Mouse (Mus musculus): Measurements from ENCODE around the gene AI837181. TPM values are rescaled to one million over a fixed set of nuclear protein-coding genes. Genes with fewer than 3 reads are reported as not detected.

The AI837181 gene
- polyA plus RNA-seq, 1 experiment from 2014 or later, result 36.7 TPM

GRCm38 (mm10) chr19:5447515-5448353, 22.8 kb downstream of the AI837181 start, which contains the start of gene Fosl1:
TSS of gene Fosl1 (plus strand) at chr19:5447547.
- Histone ChIP-seq H3K9ac (ENCODE audit: low read length) (peak within 1 kb of the TSS; percentile 58), H3K4me2 (ENCODE audit: low read length) (peak within 1 kb of the TSS; percentile 94), H3K4me1 (ENCODE audit: control insufficient read depth, insufficient read depth, low read length) (peaks cover 2% of the 10 kb centered on the region; the same call in 1 of the 2 replicates), H3K9me3 (replicated peaks; ENCODE audit: control insufficient read depth, low read length) (no peaks in the 10 kb centered on the region), H3K4me3 (ENCODE audit: low read depth, low read length) (peak within 1 kb of the TSS; percentile 48), H3K36me3 (ENCODE audit: control insufficient read depth, insufficient read depth, low read length) (no peaks in the 10 kb centered on the region), H3K27ac (ENCODE audit: low read depth, low read length) (no peak within 1 kb of the TSS), H3K27me3 (replicated peaks; ENCODE audit: control insufficient read depth, insufficient read depth, low read length) (peaks cover 34% of the 10 kb centered on the region)
- WGBS, result under 1% methylated on average over 70 of the region's 70 CpGs
- ATAC-seq (peak; percentile 75), DNase-seq (ENCODE audit: low spot score) (peak; percentile 67)

GRCm38 (mm10) chr19:5448354-5449150, 23.6 kb downstream of the AI837181 start:
- Histone ChIP-seq H3K4me2 (ENCODE audit: low read length) (peak overlapping the region; percentile 94), H3K36me3 (ENCODE audit: control insufficient read depth, insufficient read depth, low read length) (no peaks in the 10 kb centered on the region), H3K9me3 (replicated peaks; ENCODE audit: control insufficient read depth, low read length) (no peaks in the 10 kb centered on the region), H3K4me3 (ENCODE audit: low read depth, low read length) (peak overlapping the region; percentile 48; the same call in 1 of the 2 replicates), H3K27me3 (replicated peaks; ENCODE audit: control insufficient read depth, insufficient read depth, low read length) (peaks cover 34% of the 10 kb centered on the region), H3K9ac (ENCODE audit: low read length) (peak overlapping the region; percentile 58; the same call in 1 of the 2 replicates), H3K27ac (ENCODE audit: low read depth, low read length) (no peak overlapping the region), H3K4me1 (ENCODE audit: control insufficient read depth, insufficient read depth, low read length) (peaks cover 2% of the 10 kb centered on the region; the same call in 1 of the 2 replicates)
- DNase-seq (ENCODE audit: low spot score), result no peak
- 6% methylated on average over 36 of the region's 36 CpGs for WGBS
- ATAC-seq, result no peak

DNA sequence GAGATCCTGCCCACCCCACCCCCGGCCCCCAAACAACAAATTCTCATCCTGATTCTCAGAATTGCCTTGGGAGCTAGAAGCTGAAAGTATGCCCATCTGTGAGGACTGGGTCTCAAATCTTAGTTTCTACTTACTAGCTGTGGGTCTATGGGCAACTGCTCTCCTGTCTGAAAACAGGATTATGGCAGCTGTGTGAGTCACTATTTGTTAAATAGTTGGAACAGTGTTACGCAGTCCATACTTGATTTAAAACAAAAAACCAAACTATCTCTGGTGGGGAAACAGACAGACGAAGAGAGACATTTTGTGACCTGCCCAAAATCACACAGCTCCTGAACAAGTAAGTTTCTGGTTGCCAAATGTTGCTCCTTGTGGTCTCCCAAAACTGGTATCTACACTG, 24.7 kb downstream of the AI837181 start:
- H3K27ac ChIP-seq (ENCODE audit: low read depth, low read length), result no peak overlapping the region
- peaks cover 34% of the 10 kb centered on the region for H3K27me3 ChIP-seq (replicated peaks; ENCODE audit: control insufficient read depth, insufficient read depth, low read length)
- peaks cover 2% of the 10 kb centered on the region; the same call in 1 of the 2 replicates for H3K4me1 ChIP-seq (ENCODE audit: control insufficient read depth, insufficient read depth, low read length)
- no peak overlapping the region for H3K9ac ChIP-seq (ENCODE audit: low read length)
- H3K36me3 ChIP-seq (ENCODE audit: control insufficient read depth, insufficient read depth, low read length), result peaks cover 3% of the 10 kb centered on the region; the same call in 1 of the 2 replicates
- ATAC-seq, result no peak
- no peaks in the 10 kb centered on the region for H3K9me3 ChIP-seq (replicated peaks; ENCODE audit: control insufficient read depth, low read length)
- H3K4me2 ChIP-seq (ENCODE audit: low read length), result no peak overlapping the region
- WGBS, result 87% methylated on average over 3 of the region's 3 CpGs
- H3K4me3 ChIP-seq (ENCODE audit: low read depth, low read length), result no peak overlapping the region
- no peak for DNase-seq (ENCODE audit: low spot score)

GRCm38 (mm10) chr19:5451766-5452165, 26.8 kb downstream of the AI837181 start:
- Histone ChIP-seq H3K4me3 (ENCODE audit: low read depth, low read length) (no peak overlapping the region), H3K4me1 (ENCODE audit: control insufficient read depth, insufficient read depth, low read length) (peaks cover 17% of the 10 kb centered on the region), H3K9ac (ENCODE audit: low read length) (no peak overlapping the region), H3K9me3 (replicated peaks; ENCODE audit: control insufficient read depth, low read length) (no peaks in the 10 kb centered on the region), H3K4me2 (ENCODE audit: low read length) (no peak overlapping the region), H3K27ac (ENCODE audit: low read depth, low read length) (no peak overlapping the region), H3K36me3 (ENCODE audit: control insufficient read depth, insufficient read depth, low read length) (peaks cover 3% of the 10 kb centered on the region; the same call in 1 of the 2 replicates), H3K27me3 (replicated peaks; ENCODE audit: control insufficient read depth, insufficient read depth, low read length) (peaks cover 27% of the 10 kb centered on the region)
- ATAC-seq (no peak), DNase-seq (ENCODE audit: low spot score) (no peak)
- 73% methylated on average over 6 of the region's 6 CpGs for WGBS

GRCm38 (mm10) chr19:5455037-5455436, 30.1 kb downstream of the AI837181 start:
- no peak overlapping the region for H3K4me3 ChIP-seq (ENCODE audit: low read depth, low read length)
- H3K9me3 ChIP-seq (replicated peaks; ENCODE audit: control insufficient read depth, low read length), result no peaks in the 10 kb centered on the region
- WGBS, result 86% methylated on average over 12 of the region's 12 CpGs
- ATAC-seq (no peak), DNase-seq (ENCODE audit: low spot score) (no peak)
- peaks cover 3% of the 10 kb centered on the region; the same call in 1 of the 2 replicates for H3K36me3 ChIP-seq (ENCODE audit: control insufficient read depth, insufficient read depth, low read length)
- H3K27me3 ChIP-seq (replicated peaks; ENCODE audit: control insufficient read depth, insufficient read depth, low read length), result no peaks in the 10 kb centered on the region
- no peak overlapping the region for H3K9ac ChIP-seq (ENCODE audit: low read length)
- H3K27ac ChIP-seq (ENCODE audit: low read depth, low read length), result no peak overlapping the region
- peak overlapping the region; percentile 88 for H3K4me2 ChIP-seq (ENCODE audit: low read length)
- H3K4me1 ChIP-seq (ENCODE audit: control insufficient read depth, insufficient read depth, low read length), result peaks cover 23% of the 10 kb centered on the region

DNA sequence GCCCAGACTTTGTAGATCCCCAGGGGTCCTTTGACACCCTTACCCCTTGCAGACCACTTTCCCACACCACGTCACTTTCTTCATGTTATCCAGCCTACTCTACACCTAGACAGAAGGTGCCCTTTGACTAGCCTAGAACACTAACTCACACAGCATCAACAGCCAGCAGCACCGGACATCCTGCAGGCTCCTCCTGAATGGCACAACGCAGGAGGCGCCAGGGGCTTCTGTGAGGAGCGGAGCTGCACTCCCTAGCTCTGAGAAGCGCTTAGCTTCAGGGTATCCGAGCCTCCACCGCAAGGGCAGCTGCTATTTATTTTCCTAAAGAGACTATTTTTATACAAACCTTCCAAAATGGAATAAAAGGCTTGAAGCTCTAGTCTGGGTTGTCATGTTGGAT, 30.6 kb downstream of the AI837181 start:
- ATAC-seq, result no peak
- DNase-seq (ENCODE audit: low spot score), result no peak
- H3K27ac ChIP-seq (ENCODE audit: low read depth, low read length), result no peak overlapping the region
- 67% methylated on average over 8 of the region's 8 CpGs for WGBS
- peaks cover 24% of the 10 kb centered on the region for H3K4me1 ChIP-seq (ENCODE audit: control insufficient read depth, insufficient read depth, low read length)
- H3K9ac ChIP-seq (ENCODE audit: low read length), result peak overlapping the region; percentile 88
- H3K4me3 ChIP-seq (ENCODE audit: low read depth, low read length), result 0 out of 2 replicates have a peak overlapping the region, but pooled peaks have one; percentile 74
- H3K4me2 ChIP-seq (ENCODE audit: low read length), result peak overlapping the region; percentile 88
- no peaks in the 10 kb centered on the region for H3K27me3 ChIP-seq (replicated peaks; ENCODE audit: control insufficient read depth, insufficient read depth, low read length)
- peaks cover 3% of the 10 kb centered on the region; the same call in 1 of the 2 replicates for H3K36me3 ChIP-seq (ENCODE audit: control insufficient read depth, insufficient read depth, low read length)
- H3K9me3 ChIP-seq (replicated peaks; ENCODE audit: control insufficient read depth, low read length), result no peaks in the 10 kb centered on the region

- Histone ChIP-seq H3K9ac (ENCODE audit: low read length) (peak overlapping the region; percentile 88), H3K36me3 (ENCODE audit: control insufficient read depth, insufficient read depth, low read length) (peaks cover 3% of the 10 kb centered on the region; the same call in 1 of the 2 replicates), H3K27ac (ENCODE audit: low read depth, low read length) (peak overlapping the region; percentile 94), H3K9me3 (replicated peaks; ENCODE audit: control insufficient read depth, low read length) (no peaks in the 10 kb centered on the region), H3K4me3 (ENCODE audit: low read depth, low read length) (peak overlapping the region; percentile 74), H3K27me3 (replicated peaks; ENCODE audit: control insufficient read depth, insufficient read depth, low read length) (no peaks in the 10 kb centered on the region), H3K4me1 (ENCODE audit: control insufficient read depth, insufficient read depth, low read length) (peaks cover 29% of the 10 kb centered on the region), H3K4me2 (ENCODE audit: low read length) (peak overlapping the region; percentile 88)
- 4% methylated on average over 26 of the region's 26 CpGs for WGBS
- DNase-seq (ENCODE audit: low spot score) (no peak), ATAC-seq (no peak)
Observed at GRCm38 (mm10) chr19:5456241-5456921, 31.4 kb downstream of the AI837181 start.
